Mouse (Mus musculus) hematopoietic stem cell, adult 5-6 weeks (primary cell): Measurements from ENCODE around the gene Mgat5. TPM values are rescaled to one million over a fixed set of nuclear protein-coding genes. Genes with fewer than 3 reads are reported as not detected.

Source experiments
- ATAC-seq, 2 experiments: fragments of 125-278 bp in 1 of 2; replicated peaks in 1 of 2; 2 replicates each; pipeline ENCODE4 v1.8.0; 2016 to 2017; ENCODE audit warnings: inconsistent platforms in 2 of 2, mild to moderate bottlenecking in 2 of 2, moderate number of reproducible peaks in 2 of 2, low read depth in 1 of 2, moderate TSS enrichment in 1 of 2; ENCODE audit not compliant: low FRiP score in 2 of 2, poor library complexity in 2 of 2, severe bottlenecking in 2 of 2, insufficient read depth in 1 of 2, low TSS enrichment in 1 of 2
- total RNA-seq: library from RNA; stranded (forward); fragments of 172-1452, 232-1000 nt; gene quantifications from 2 replicates; pipeline ENCODE4 v1.2.3, GENCODE M21; 2017

The Mgat5 gene
- total RNA-seq, 1 experiment from 2014 or later: 39.1 TPM

GRCm38 (mm10) chr1:127419581-127419980 is 214.8 kb downstream of the Mgat5 start:
- no peak for ATAC-seq

GRCm38 (mm10) chr1:127420383-127420782 is 215.6 kb downstream of the Mgat5 start:
- no peak for ATAC-seq

- ATAC-seq: no peak
These were observed 216.0 kb downstream of the Mgat5 start for GRCm38 (mm10) chr1:127420795-127421194.

GRCm38 (mm10) chr1:127422565-127422964 is 217.8 kb downstream of the Mgat5 start:
- ATAC-seq: no peak

- ATAC-seq: peak; percentile 17 to 44; a peak in 2 of 4 replicates
These were observed 220.3 kb downstream of the Mgat5 start for GRCm38 (mm10) chr1:127425021-127425532.

- no peak for ATAC-seq
These were observed 225.5 kb downstream of the Mgat5 start for GRCm38 (mm10) chr1:127430290-127430689.

- no peak for ATAC-seq
These were observed 230.0 kb downstream of the Mgat5 start for GRCm38 (mm10) chr1:127434829-127435228.

GRCm38 (mm10) chr1:127437091-127437490 is 232.3 kb downstream of the Mgat5 start:
- no peak for ATAC-seq

GRCm38 (mm10) chr1:127439452-127439891 is 234.7 kb downstream of the Mgat5 start:
- no peak for ATAC-seq

- ATAC-seq: no peak
These were observed 236.2 kb downstream of the Mgat5 start for GRCm38 (mm10) chr1:127441007-127441406.

GRCm38 (mm10) chr1:127441736-127442135 is 236.9 kb downstream of the Mgat5 start:
- ATAC-seq: no peak

GRCm38 (mm10) chr1:127442880-127443877 is 238.4 kb downstream of the Mgat5 start:
- no peak for ATAC-seq

- ATAC-seq: no peak
These were observed 240.1 kb downstream of the Mgat5 start for GRCm38 (mm10) chr1:127444836-127445485.

- ATAC-seq: no peak
These were observed 248.6 kb downstream of the Mgat5 start for GRCm38 (mm10) chr1:127453397-127453796.

GRCm38 (mm10) chr1:127459015-127459451 is 254.2 kb downstream of the Mgat5 start:
- peak; percentile 53 to 73; a peak in 3 of 4 replicates for ATAC-seq

GRCm38 (mm10) chr1:127459576-127459975 is 254.8 kb downstream of the Mgat5 start:
- ATAC-seq: no peak

GRCm38 (mm10) chr1:127461017-127461416 is 256.2 kb downstream of the Mgat5 start:
- ATAC-seq: no peak

- no peak for ATAC-seq
These were observed 259.2 kb downstream of the Mgat5 start for GRCm38 (mm10) chr1:127464041-127464440.
